Mouse (Mus musculus) adrenal gland, postnatal 4 days (tissue): Measurements from ENCODE around the gene Gm9733. TPM values are rescaled to one million over a fixed set of nuclear protein-coding genes. Genes with fewer than 3 reads are reported as not detected.
"Not testable (repeated sequence)": the region's sequence is repeated elsewhere in the genome, so short reads cannot be mapped to it uniquely, and the experiment has no call there.

Experiments
- DNase-seq, 2 experiments: peaks; one replicate each; pipeline ENCODE4 v3.0.0; 2021 to 2022; ENCODE audit warnings: low spot score in 2 of 2, mixed read lengths in 2 of 2
- long read RNA-seq, 2 experiments: library from polyadenylated mRNA; stranded (forward); transcript quantifications; one replicate each; pipeline ENCODE4 v2.0.0; 2021
- total RNA-seq, 2 experiments: library from RNA; stranded (reverse); gene quantifications; 2 replicates each; pipeline ENCODE4 v1.2.3; 2021

Gene Gm9733
- under 1 TPM in 1 of 2 experiments, not detected in 1; 0.73 TPM for total RNA-seq
- long read RNA-seq, experiment 1, result 0 reads
- long read RNA-seq, experiment 2, result 0 reads

DNA sequence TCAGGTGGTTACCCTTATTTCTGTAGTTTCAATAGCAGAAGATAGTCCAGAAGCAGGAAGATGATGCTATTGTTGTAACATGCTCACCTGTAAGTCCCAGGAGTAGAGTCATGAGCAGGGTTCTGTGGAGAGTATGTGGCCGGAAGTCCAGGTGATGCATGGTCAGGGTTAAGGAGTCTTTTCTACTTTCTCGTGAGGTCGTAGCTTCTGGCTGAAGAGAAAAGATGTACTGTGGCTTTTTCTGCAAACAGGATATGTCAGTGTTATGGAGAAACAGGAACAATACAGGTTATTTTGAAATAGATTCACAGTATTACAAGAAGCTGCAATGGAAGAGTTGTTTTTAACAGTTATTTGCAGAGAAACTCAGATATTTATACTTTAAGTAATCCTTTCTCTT lies at the start of gene Gm9733:
Gene Gm9733, minus strand, starts transcription at position 240 of the 400 bp plus-strand sequence.
- DNase-seq, result no peak

DNA sequence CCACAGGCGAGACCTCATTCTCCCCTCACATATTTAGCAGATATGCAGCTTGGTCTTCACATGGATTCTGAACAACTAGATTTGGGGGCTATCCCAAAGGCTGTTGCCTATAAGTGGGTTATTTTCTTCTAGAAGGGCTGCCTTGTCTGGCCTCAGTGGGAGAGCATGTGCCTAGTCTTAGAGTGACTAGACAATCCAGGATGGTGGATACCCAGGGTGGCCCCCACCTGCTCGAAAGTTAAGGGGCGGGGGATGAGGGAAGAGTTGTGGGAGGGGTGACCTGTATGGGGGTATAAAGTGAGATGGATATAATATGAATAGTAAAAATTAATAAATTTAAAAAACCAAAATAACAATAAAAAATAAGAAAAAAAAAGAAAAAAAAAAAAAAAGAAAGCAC lies 23.6 kb upstream of the Gm9733 start:
- DNase-seq, result not testable (repeated sequence)

DNA sequence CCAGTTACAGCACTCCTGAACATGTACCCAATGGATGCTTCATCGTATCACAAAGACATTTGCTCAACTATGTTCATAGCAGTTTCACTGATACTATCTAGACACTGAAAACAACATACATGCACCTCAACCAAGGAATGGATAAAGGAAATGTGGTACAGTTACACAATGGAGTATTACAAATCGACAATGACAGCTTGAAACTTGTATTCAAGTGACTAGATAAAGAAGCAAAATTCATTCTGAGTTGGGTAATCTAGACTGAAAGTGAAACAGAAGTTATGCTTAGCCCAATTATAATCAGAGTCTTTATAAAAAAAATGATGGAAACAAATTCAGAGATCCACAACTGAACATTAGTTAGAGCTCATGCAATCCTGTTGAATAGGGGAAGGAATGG lies 18.2 kb upstream of the Gm9733 start:
- DNase-seq, result not testable (repeated sequence)

DNA sequence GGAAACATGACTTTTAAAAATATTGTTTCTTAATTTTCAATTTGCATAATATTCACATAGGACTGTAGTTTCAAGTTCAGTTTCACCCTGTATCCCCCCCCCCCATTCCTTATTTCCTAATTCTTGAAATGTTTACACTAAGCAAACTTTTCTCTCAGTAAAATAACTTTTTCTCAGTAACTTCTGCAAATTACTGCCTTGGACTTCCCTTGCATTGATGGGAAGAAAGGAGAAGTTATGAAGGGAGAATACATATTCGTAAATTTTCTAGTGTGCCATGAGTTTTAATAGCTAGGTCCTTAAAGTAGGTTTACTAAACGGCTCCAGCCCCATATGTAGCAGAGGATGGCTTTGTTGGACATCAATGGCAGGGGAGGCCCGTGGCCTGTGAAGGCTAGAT lies 13.5 kb upstream of the Gm9733 start:
- not testable (repeated sequence) for DNase-seq

DNA sequence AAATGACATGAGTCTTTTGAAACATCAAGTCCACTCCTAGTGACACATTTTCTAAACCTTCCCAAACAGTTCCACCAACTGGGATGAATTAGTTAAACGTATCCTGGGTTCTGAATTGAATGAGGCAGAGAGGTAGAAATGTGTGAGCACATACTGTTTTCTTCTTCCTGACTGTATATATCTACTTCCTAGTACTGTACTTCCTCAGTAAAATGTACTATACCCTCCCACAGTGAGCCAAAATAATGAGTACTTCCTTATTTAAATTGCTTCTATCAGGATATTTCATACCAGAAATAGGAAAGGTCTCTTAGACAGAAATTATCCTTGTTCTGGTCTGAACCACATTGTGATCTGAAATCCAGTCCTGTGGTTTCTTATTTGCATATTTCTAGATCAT lies 8.2 kb upstream of the Gm9733 start:
- no peak for DNase-seq

DNA sequence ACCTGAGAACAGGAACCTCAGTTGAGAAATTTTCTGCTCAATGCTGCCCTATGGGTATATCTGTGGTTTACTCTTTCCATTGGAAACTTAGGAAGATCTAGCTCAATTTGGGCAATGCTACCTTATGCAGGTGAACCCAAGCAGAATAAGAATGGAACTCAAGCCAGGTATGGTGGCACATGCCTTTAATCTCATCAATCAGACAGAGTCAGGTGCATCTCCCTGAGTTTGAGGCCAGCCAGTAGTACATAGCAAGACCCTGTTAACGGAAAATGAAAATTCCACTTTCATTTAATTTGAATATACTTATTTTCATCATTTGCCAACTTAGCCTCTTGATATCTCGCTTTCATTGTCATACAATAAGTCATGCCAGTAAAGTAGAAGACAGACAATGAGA lies 2.1 kb upstream of the Gm9733 start:
- no peak for DNase-seq

DNA sequence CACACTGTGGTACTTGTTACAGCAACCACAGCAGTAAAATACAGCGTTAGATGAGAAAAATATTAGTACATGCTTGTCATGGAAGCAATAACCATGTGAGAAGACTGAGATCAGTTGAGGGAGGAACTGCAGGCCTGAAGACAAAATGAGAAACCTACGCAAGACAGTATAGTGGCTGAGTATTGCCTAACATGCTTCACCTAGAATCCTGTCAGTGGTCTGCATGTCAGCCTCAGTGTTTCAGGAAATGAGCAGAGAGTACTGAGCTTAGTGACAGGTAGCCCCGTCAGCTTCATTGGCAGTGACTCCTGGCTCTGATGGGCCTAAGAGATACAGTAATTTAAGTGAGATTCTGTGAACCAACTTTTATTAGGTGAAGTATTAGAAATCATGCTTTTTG lies 557 bp downstream of the Gm9733 start:
- no peak for DNase-seq

DNA sequence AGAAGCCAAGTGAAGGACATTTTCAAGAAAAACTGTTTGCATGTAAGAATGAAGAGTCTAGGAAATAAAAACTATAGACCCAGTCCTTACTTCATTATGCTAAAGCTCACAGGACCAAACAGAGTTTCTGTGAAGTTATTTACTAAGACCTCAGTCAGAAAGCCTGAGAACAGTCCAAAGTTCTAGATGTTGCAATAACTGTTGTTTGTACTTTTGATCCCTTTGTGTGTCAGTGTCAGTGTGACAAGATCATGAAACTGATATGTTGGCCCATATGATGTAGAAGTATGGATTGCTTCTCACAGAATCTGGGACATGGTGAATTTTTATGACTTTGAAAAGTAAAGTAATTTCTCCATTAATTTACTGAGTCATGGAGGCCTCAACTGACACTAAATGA lies 2.6 kb downstream of the Gm9733 start:
- DNase-seq, result no peak

DNA sequence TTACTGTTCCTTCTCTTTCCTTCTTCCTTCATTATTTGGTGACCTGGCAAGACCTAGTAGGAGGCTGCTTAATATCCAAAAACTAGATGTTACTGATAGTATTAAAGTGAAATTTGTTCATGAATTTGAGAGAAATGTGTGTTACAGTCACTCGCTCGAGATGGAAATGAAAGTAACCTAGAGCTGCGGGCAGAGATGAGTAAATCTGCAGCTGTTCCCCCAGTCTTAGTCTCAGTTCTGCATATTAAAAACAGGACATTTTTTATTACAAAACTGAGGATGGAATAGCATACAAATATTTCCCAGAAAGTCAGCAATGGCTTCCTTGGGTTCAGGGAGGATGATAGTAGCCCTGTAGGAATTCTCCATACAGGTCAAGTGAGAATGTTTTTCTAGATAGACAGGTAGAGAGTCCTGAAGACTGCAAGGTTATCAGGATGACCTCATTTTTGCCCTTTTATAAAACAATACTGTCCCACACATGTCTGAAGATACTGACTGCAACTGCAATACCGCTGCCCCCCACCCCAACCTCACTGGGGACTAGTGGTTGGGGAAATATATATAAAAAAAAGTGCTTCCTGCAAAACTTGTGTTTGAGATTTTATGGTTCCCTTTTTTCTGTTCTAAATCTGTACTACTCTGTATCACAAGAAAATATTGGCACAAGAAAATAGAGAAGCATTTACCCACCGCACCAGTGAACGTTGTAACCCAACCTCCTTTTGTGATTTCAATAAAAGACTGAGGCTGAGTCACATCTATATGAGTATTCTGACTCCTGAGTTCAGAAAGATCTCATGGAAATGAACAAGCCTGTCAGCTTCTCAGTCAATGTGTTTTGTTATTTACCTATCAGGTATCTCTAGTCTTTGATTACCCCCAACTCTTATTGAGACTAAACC lies 47.4 kb downstream of the Gm9733 start:
- DNase-seq, result no peak

DNA sequence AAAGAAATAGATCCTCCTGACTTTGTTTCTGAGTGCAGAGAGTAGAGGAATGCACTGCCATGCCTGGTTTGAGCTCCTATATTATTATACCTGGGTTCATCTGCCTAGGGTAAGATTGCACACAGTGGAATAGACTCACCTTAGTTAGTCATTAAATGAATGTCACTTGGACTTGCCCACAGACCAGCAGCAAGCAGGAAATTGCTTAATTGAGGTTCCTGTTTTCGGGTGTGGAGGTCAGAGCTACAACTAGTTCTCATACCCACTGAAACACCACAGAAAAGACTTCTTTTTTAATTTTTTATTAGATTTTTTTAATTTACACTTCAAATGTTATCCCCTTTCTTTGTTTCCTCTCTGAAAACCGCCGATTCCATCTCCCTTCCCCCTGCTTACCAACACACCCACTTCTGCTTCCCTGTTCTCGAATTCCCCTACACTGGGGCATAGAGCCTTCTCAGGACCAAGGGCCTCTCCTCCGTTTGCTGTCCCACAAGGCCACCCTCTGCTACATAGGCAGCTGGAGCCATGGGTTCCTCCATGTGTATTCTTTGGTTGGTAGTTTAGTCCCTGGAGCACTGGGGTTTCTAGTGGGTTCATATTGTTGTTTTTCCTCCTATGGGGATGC lies 56.1 kb downstream of the Gm9733 start:
- no peak for DNase-seq

DNA sequence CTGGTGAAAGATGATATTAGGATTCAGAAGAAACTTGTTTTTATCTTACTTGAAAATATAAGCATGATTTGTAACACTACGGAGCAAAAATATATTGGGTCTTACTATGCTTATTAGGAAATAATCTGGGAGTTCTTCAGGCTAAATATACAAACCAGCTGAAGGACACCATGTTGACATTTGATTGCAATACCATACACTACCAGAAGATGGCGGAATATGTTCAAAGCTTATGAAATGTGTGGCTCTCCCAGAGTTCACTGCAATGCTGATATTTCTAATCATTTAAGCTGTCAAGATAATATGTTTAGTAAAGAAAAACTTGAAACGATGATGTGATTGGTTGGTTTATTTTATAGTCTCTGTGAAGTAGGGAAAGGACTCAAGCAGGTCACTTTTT lies 67.7 kb downstream of the Gm9733 start:
- DNase-seq, result no peak

DNA sequence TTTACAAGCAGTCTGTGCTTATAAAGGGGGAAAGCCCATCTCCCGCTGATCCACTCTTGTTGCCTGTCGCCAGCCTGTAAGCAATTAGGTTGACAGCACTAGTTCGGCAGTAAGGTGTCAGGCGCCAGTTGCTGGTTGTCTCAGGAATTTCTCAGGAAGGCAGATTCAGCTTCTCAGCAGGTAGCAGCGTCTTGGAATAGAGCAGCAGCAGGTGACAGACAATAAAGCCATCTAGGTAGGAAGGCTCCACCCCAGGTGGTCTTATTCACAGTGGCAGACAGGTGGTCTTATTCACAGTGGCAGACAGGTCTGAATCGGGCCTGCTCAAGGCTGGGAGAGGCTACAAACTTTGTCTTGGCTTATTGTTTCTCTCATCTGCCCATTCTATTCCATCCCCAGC lies 76.4 kb downstream of the Gm9733 start:
- no peak for DNase-seq

Other genes starting within 250 kb of the Gm9733 start
- not detected for gene Sirpb1a, start 94.2 kb upstream of the Gm9733 start, total RNA-seq
- under 1 TPM; 0.22 to 0.31 TPM for gene Sirpb1b, start 242.8 kb upstream of the Gm9733 start, total RNA-seq